Mouse (Mus musculus): ENCODE measurements at regions not wholly inside any gene's neighbourhood (a gene's known extent, or its start where the extent isn't known, plus 50 kb on each side); places are given as distances from the start of the nearest gene placed in this dataset.
"Not testable (repeated sequence)": the region's sequence is repeated elsewhere in the genome, so short reads cannot be mapped to it uniquely, and the experiment has no call there.

GRCm38 (mm10) chr4:23341240-23341639 is 853.1 kb upstream of the Pou3f2 start:
- DNase-seq (ENCODE audit: low spot score in 2 of 2) = peak in 1 of 2 experiments; percentile 5

- no peak for DNase-seq (ENCODE audit: low spot score in 2 of 2)
Measured at GRCm38 (mm10) chr4:23338481-23338880, 850.3 kb upstream of the Pou3f2 start.

GRCm38 (mm10) chr4:23300617-23301016 is 812.5 kb upstream of the Pou3f2 start:
- no peak for DNase-seq (ENCODE audit: low spot score in 2 of 2)

DNA sequence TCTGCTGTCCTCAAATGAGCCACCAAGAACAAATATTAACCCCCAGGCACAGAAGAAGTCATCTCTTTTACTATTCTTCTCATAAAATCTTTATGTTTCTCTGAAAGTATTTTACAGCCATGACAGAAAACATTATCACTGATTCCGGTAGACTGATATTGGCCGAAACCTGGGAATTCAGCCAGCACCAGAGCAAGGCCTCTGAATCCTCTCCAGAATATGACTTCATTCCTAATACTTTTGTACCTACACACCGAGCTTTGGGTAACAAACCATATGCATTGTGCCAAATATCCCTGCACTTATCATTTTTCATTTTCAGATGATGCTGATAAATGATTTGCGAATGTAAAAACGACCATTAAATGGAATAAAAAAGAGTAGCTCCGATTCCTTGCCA is 791.9 kb upstream of the Pou3f2 start:
- DNase-seq (ENCODE audit: low spot score in 2 of 2) = no peak

DNA sequence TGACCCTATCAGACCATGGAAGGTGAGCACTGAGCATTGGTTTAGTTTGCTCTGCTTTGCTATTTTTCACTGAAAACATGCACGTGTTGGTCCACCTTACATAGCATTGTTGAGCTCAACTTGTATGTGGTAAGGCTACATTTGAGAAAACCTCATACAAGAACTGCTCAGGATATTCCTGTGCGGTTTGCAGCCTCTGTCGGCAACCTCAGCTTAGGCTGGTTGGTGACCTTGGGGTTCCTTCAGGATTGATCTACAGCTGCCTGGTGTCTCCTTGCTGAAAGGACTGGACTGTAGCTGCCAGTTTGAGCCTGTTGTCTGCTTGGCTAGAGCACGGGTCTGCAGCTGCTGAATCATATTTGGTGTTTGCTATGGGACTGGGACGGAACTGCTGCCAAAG is 787.0 kb upstream of the Pou3f2 start:
- DNase-seq (ENCODE audit: low spot score in 2 of 2) = no peak

DNA sequence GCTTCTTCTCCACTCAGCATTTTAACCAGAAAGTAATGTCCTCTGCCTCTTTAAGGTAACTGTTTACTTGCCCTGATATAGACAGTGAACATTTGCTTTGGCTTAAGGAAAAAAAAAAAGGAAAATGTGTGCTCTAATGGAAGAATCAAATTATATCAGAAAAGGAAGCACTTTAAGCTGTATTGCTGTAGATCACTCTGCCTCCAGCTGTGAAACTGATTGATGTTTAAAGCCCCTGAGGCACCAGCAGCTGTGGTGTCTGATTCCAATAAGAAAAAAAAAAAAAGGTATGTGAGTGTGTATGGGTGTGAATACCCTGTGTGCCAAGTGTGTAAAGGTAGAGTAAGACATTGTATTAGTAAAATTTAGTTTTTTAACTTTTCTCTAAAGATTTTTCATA is 783.8 kb upstream of the Pou3f2 start:
- DNase-seq (ENCODE audit: low spot score in 2 of 2) = no peak

DNA sequence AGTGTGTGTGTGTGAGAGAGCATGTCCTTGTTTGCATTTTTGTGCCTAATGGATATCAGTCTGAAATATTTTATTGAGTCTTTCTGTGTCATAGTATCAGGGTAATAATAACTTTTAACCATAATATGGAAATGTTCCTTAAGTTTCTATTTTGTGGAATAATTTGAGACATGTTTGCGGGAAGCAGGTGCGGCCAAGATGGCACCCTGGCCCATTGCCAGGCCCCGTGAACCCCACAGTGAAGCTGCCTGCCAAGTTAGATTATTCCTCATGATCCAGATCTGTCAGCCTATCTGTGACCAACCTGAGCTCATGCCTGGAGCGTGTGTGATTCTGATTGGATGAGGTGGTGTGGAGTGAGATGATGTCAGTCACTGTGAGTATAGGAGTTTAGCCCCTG is 772.2 kb upstream of the Pou3f2 start:
- DNase-seq (ENCODE audit: low spot score in 2 of 2) = peak in 1 of 2 experiments; percentile 26

- DNase-seq (ENCODE audit: low spot score in 2 of 2) = no peak
Measured at GRCm38 (mm10) chr4:23234960-23235359, 746.8 kb upstream of the Pou3f2 start.

DNA sequence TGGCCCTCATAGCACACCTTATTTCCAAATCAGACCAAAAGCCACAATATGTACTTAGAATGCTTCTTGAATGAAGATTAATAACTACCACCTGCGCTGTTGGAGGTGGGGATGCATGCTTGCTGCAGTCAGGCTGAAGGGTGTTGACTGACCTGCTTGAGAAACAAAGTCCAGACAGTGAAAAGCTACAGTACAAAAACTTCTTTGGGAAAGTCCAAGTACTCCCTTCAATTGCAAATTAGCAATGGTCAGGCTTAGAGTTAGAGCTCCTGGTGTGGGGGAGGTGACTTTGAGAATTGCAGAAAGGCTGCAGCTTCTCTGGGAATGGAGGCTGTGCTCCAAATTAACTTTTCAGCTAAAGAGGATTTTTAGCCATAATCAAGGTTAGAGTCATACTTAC is 706.6 kb upstream of the Pou3f2 start:
- not testable (repeated sequence) for DNase-seq (ENCODE audit: low spot score in 2 of 2)

- no peak for DNase-seq (ENCODE audit: low spot score in 2 of 2)
Measured at GRCm38 (mm10) chr4:23193384-23194135, 705.4 kb upstream of the Pou3f2 start.

- no peak for DNase-seq (ENCODE audit: low spot score in 2 of 2)
Measured at GRCm38 (mm10) chr4:23173811-23174210, 685.6 kb upstream of the Pou3f2 start.

DNA sequence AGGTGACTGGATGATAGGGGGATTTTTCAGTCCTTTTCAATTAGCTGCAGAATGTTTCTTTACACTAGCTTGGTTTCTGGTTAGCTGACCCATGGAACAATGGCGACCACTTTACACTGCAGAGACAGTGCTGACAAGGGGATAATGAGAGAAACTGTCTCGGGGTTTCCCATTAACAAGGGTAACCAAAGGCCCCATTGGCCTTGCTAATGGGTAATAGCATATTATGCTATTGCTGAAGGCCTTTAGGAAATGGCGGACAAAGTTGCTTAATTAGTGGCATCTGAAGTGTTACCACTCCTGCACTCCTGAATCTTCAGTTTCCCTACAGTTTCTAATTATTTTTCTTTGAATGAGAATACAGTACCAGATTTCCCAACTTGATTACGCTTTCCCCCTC is 685.2 kb upstream of the Pou3f2 start:
- DNase-seq (ENCODE audit: low spot score in 2 of 2) = no peak

- DNase-seq (ENCODE audit: low spot score in 2 of 2) = no peak
Measured at GRCm38 (mm10) chr4:23148097-23148849, 660.1 kb upstream of the Pou3f2 start.

DNA sequence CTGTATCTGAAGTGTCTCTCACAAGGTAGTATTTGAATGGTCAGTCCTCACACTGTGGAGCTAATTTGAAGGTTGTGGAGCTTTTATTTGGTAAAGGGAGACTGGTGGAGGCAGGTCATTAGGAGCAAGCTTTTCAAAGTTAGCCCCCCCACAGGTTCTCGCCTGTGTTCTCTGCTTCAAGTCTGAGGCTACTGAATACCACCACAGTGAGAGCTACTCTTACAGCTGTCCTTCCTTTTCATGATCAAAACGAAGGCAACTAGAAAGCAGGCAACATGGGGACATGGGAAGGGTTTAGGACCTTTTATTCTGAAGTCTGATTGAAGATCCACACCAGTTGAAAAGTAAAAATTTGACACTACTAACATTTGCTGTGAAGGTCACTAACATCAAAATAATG is 645.2 kb upstream of the Pou3f2 start:
- no peak for DNase-seq (ENCODE audit: low spot score in 2 of 2)

- not testable (repeated sequence) for DNase-seq (ENCODE audit: low spot score in 2 of 2)
Measured at GRCm38 (mm10) chr4:23101452-23101851, 613.3 kb upstream of the Pou3f2 start.

- DNase-seq (ENCODE audit: low spot score in 2 of 2) = no peak
Measured at GRCm38 (mm10) chr4:23079521-23079920, 591.4 kb upstream of the Pou3f2 start.

DNA sequence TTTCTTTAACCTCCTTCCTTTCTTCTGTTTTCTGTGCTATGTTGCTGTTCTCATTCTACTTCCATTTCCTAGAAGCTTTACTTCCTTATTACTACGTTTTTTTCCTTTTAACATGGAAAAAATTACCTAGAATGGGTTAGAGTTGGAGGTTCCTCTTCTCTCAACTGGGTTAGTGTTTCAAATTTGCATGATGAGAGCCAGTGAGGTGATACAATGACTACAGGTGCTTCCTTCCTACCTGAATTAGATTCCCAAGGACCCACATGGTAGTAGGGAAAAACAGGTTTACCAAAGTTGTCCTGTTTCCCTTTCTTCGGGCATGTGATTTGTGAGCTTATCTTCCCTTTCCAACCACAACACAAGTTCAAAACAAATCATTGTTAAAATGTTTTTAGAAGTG is 589.4 kb upstream of the Pou3f2 start:
- no peak for DNase-seq (ENCODE audit: low spot score in 2 of 2)

DNA sequence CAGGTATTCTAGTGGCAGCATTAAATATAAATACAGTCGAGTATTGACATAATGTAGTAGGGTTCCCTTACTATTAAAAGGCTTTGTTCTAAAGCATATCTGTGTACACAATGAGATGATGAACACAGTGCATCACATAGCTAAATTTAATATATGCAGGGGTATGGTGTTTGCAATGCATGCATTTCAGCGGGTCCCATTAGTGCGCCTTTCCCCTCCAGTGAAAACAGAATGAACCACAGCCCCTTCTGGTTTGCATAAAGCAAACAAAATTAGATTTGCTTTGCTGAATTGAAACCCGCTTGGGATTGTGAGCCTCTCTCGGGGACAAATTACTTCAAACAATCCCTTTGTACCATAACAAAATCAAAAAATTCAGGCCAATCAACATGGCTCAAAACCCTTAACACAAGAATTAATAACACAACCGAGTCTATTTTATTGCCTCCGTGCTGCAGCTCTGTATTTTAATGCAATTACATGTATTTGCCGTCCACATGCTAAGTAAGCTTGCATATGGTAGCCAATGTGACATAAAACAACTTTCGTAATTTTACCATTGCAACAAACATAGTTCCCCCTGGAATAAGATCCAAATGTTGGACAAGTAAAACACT is 562.6 kb upstream of the Pou3f2 start:
- DNase-seq (ENCODE audit: low spot score in 2 of 2) = no peak

- DNase-seq (ENCODE audit: low spot score in 2 of 2) = no peak
Measured at GRCm38 (mm10) chr4:23037784-23038183, 549.6 kb upstream of the Pou3f2 start.

DNA sequence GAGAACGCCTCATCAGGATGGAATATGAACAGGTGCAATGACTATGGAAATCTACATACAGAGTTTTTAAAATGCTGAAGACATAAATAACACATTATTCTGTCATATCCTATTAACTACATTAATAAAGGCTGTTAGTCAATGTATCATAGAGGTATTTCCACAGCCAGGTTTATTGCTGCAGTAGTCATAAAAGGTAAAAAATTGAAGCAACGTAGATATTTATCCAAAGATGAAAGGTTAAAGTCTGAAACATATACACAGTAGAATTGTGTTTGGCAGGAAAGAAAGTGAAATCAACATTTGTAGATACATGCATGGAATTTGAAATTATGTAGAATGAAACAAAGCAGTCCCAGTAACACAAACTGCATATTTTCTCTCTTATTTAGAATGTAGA is 543.1 kb upstream of the Pou3f2 start:
- DNase-seq (ENCODE audit: low spot score in 2 of 2) = no peak

GRCm38 (mm10) chr4:23022177-23022576 is 534.0 kb upstream of the Pou3f2 start:
- DNase-seq (ENCODE audit: low spot score in 2 of 2) = no peak

DNA sequence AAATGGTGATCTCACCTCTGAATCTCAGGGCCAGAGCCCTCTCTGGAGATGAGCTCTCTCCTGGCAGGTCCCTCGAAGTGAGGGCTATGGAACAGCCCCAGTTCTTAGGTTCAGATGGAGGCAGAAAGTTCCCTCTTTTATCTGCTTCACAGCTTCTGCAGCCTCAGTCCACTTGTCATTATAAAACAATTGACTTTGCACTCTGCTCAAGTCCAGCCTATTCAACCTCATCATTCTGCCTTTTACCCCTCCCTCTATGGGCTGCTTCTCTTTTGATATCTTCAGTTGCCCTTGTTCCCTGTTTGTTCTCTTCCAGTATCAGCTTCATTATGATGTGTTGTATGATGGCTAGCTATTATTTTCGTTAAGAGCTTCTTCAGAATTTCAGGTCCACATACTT is 522.2 kb upstream of the Pou3f2 start:
- no peak for DNase-seq (ENCODE audit: low spot score in 2 of 2)

GRCm38 (mm10) chr4:23009196-23009595 is 521.0 kb upstream of the Pou3f2 start:
- not testable (repeated sequence) for DNase-seq (ENCODE audit: low spot score in 2 of 2)
